Mouse (Mus musculus): ENCODE measurements at regions not wholly inside any gene's neighbourhood (a gene's known extent, or its start where the extent isn't known, plus 50 kb on each side); places are given as distances from the start of the nearest gene placed in this dataset.

GRCm38 (mm10) chr1:35600847-35601246 is 467.4 kb upstream of the Hs6st1 start:
- Histone ChIP-seq H3K27ac (no peak overlapping the region), H3K9me3 (replicated peaks) (no peaks in the 10 kb centered on the region), H3K4me2 (no peak overlapping the region), H3K27me3 (no peaks in the 10 kb centered on the region), H3K9ac (no peak overlapping the region), H3K4me3 (no peak overlapping the region), H3K36me3 (no peaks in the 10 kb centered on the region), H3K4me1 (replicated peaks) (no peaks in the 10 kb centered on the region)
- no peak for ATAC-seq (replicated peaks; ENCODE audit: insufficient number of reproducible peaks, insufficient read depth, low FRiP score, low read depth)
- 90% methylated on average over 3 of the region's 3 CpGs for WGBS

- H3K4me3 ChIP-seq, result no peak overlapping the region
- no peak for ATAC-seq (replicated peaks; ENCODE audit: insufficient number of reproducible peaks, insufficient read depth, low FRiP score, low read depth)
- no peaks in the 10 kb centered on the region for H3K36me3 ChIP-seq
- no peaks in the 10 kb centered on the region for H3K27me3 ChIP-seq
- no peaks in the 10 kb centered on the region for H3K9me3 ChIP-seq (replicated peaks)
- no peak overlapping the region for H3K4me2 ChIP-seq
- 73% methylated on average over 3 of the region's 3 CpGs for WGBS
- no peaks in the 10 kb centered on the region for H3K4me1 ChIP-seq (replicated peaks)
- no peak overlapping the region for H3K27ac ChIP-seq
- no peak overlapping the region for H3K9ac ChIP-seq
Measured at GRCm38 (mm10) chr1:35615131-35615530, 453.1 kb upstream of the Hs6st1 start.

- Histone ChIP-seq H3K9ac (no peak overlapping the region), H3K9me3 (replicated peaks) (no peaks in the 10 kb centered on the region), H3K4me2 (no peak overlapping the region), H3K4me1 (replicated peaks) (no peaks in the 10 kb centered on the region), H3K27me3 (no peaks in the 10 kb centered on the region), H3K36me3 (no peaks in the 10 kb centered on the region), H3K27ac (no peak overlapping the region), H3K4me3 (no peak overlapping the region)
- WGBS, result 51% methylated on average over 4 of the region's 4 CpGs
- ATAC-seq (replicated peaks; ENCODE audit: insufficient number of reproducible peaks, insufficient read depth, low FRiP score, low read depth), result no peak
Measured at GRCm38 (mm10) chr1:35619476-35619875, 448.7 kb upstream of the Hs6st1 start.

GRCm38 (mm10) chr1:35642595-35642994 is 425.6 kb upstream of the Hs6st1 start:
- H3K4me3 ChIP-seq, result no peak overlapping the region
- no peak overlapping the region for H3K27ac ChIP-seq
- WGBS, result 28% methylated on average over 7 of the region's 7 CpGs
- no peaks in the 10 kb centered on the region for H3K36me3 ChIP-seq
- H3K27me3 ChIP-seq, result no peaks in the 10 kb centered on the region
- no peak overlapping the region for H3K4me2 ChIP-seq
- H3K4me1 ChIP-seq (replicated peaks), result 0 out of 2 replicates have a peak, but pooled peaks cover 2% of the 10 kb centered on the region
- ATAC-seq (replicated peaks; ENCODE audit: insufficient number of reproducible peaks, insufficient read depth, low FRiP score, low read depth), result no peak; the same call in 1 of the 2 replicates
- H3K9ac ChIP-seq, result no peak overlapping the region
- no peaks in the 10 kb centered on the region for H3K9me3 ChIP-seq (replicated peaks)

- H3K4me3 ChIP-seq, result no peak overlapping the region
- H3K9ac ChIP-seq, result no peak overlapping the region
- no peaks in the 10 kb centered on the region for H3K36me3 ChIP-seq
- H3K4me2 ChIP-seq, result no peak overlapping the region
- H3K27ac ChIP-seq, result no peak overlapping the region
- H3K4me1 ChIP-seq (replicated peaks), result no peaks in the 10 kb centered on the region
- no peaks in the 10 kb centered on the region for H3K9me3 ChIP-seq (replicated peaks)
- no peaks in the 10 kb centered on the region for H3K27me3 ChIP-seq
- no peak for ATAC-seq (replicated peaks; ENCODE audit: insufficient number of reproducible peaks, insufficient read depth, low FRiP score, low read depth)
- WGBS, result 67% methylated on average over 13 of the region's 13 CpGs
Measured at GRCm38 (mm10) chr1:35653119-35653956, 414.9 kb upstream of the Hs6st1 start.

- H3K27ac ChIP-seq, result no peak overlapping the region
- no peak for ATAC-seq (replicated peaks; ENCODE audit: insufficient number of reproducible peaks, insufficient read depth, low FRiP score, low read depth)
- H3K4me3 ChIP-seq, result no peak overlapping the region
- WGBS, result 79% methylated on average over 4 of the region's 4 CpGs
- H3K9me3 ChIP-seq (replicated peaks), result no peaks in the 10 kb centered on the region
- H3K27me3 ChIP-seq, result no peaks in the 10 kb centered on the region
- no peaks in the 10 kb centered on the region for H3K4me1 ChIP-seq (replicated peaks)
- H3K4me2 ChIP-seq, result no peak overlapping the region
- no peak overlapping the region for H3K9ac ChIP-seq
- H3K36me3 ChIP-seq, result no peaks in the 10 kb centered on the region
Measured at GRCm38 (mm10) chr1:35663006-35663405, 405.2 kb upstream of the Hs6st1 start.

- Histone ChIP-seq H3K9me3 (replicated peaks) (no peaks in the 10 kb centered on the region), H3K4me1 (replicated peaks) (no peaks in the 10 kb centered on the region), H3K4me2 (no peak overlapping the region), H3K36me3 (no peaks in the 10 kb centered on the region), H3K9ac (no peak overlapping the region), H3K27ac (no peak overlapping the region), H3K27me3 (no peaks in the 10 kb centered on the region), H3K4me3 (no peak overlapping the region)
- WGBS, result 74% methylated on average over 4 of the region's 4 CpGs
- ATAC-seq (replicated peaks; ENCODE audit: insufficient number of reproducible peaks, insufficient read depth, low FRiP score, low read depth), result no peak
Measured at GRCm38 (mm10) chr1:35673524-35673923, 394.7 kb upstream of the Hs6st1 start.

GRCm38 (mm10) chr1:35673992-35674391 is 394.2 kb upstream of the Hs6st1 start:
- no peaks in the 10 kb centered on the region for H3K4me1 ChIP-seq (replicated peaks)
- no peak overlapping the region for H3K4me2 ChIP-seq
- no peak overlapping the region for H3K9ac ChIP-seq
- 81% methylated on average over 1 of the region's 1 CpGs for WGBS
- no peak for ATAC-seq (replicated peaks; ENCODE audit: insufficient number of reproducible peaks, insufficient read depth, low FRiP score, low read depth)
- H3K9me3 ChIP-seq (replicated peaks), result no peaks in the 10 kb centered on the region
- H3K27me3 ChIP-seq, result no peaks in the 10 kb centered on the region
- H3K36me3 ChIP-seq, result no peaks in the 10 kb centered on the region
- H3K4me3 ChIP-seq, result no peak overlapping the region
- no peak overlapping the region for H3K27ac ChIP-seq

GRCm38 (mm10) chr1:35682511-35682949 is 385.7 kb upstream of the Hs6st1 start:
- H3K4me3 ChIP-seq, result no peak overlapping the region

GRCm38 (mm10) chr1:35685651-35686050 is 382.5 kb upstream of the Hs6st1 start:
- no peak overlapping the region for H3K9ac ChIP-seq
- no peak overlapping the region for H3K27ac ChIP-seq
- no peaks in the 10 kb centered on the region for H3K36me3 ChIP-seq
- H3K4me1 ChIP-seq (replicated peaks), result 0 out of 2 replicates have a peak, but pooled peaks cover 3% of the 10 kb centered on the region
- ATAC-seq (replicated peaks; ENCODE audit: insufficient number of reproducible peaks, insufficient read depth, low FRiP score, low read depth), result no peak
- no peak overlapping the region for H3K4me2 ChIP-seq
- 49% methylated on average over 6 of the region's 6 CpGs for WGBS
- no peak overlapping the region for H3K4me3 ChIP-seq
- no peaks in the 10 kb centered on the region for H3K9me3 ChIP-seq (replicated peaks)
- H3K27me3 ChIP-seq, result peaks cover 4% of the 10 kb centered on the region; the same call in 1 of the 2 replicates

More at GRCm38 (mm10) chr1:35682511-35682949, 385.7 kb upstream of the Hs6st1 start:
- Histone ChIP-seq H3K9ac (no peak overlapping the region), H3K4me1 (replicated peaks) (0 out of 2 replicates have a peak, but pooled peaks cover 3% of the 10 kb centered on the region), H3K27me3 (peaks cover 4% of the 10 kb centered on the region; the same call in 1 of the 2 replicates), H3K4me2 (no peak overlapping the region), H3K9me3 (replicated peaks) (no peaks in the 10 kb centered on the region), H3K27ac (no peak overlapping the region), H3K36me3 (no peaks in the 10 kb centered on the region)
- WGBS, result 73% methylated on average over 8 of the region's 8 CpGs
- ATAC-seq (replicated peaks; ENCODE audit: insufficient number of reproducible peaks, insufficient read depth, low FRiP score, low read depth), result no peak

- H3K4me1 ChIP-seq (replicated peaks), result no peaks in the 10 kb centered on the region
- no peaks in the 10 kb centered on the region for H3K9me3 ChIP-seq (replicated peaks)
- no peaks in the 10 kb centered on the region for H3K27me3 ChIP-seq
- no peak overlapping the region for H3K4me3 ChIP-seq
- no peak overlapping the region for H3K27ac ChIP-seq
- no peak overlapping the region for H3K4me2 ChIP-seq
- ATAC-seq (replicated peaks; ENCODE audit: insufficient number of reproducible peaks, insufficient read depth, low FRiP score, low read depth), result no peak
- no peaks in the 10 kb centered on the region for H3K36me3 ChIP-seq
- 63% methylated on average over 3 of the region's 3 CpGs for WGBS
- H3K9ac ChIP-seq, result no peak overlapping the region
Measured at GRCm38 (mm10) chr1:35694349-35694748, 373.9 kb upstream of the Hs6st1 start.

Data from heart, embryonic 15.5 days (tissue).